Mouse (Mus musculus) kidney, postnatal 36 days (tissue): ENCODE results near the gene Ttyh3.

ENCODE experiments used
- DNase-seq, 2 experiments: peaks; one replicate each; pipeline ENCODE4 v3.0.0; 2021 to 2022; ENCODE audit warnings: mixed read lengths in 2 of 2

The Ttyh3 gene

DNA sequence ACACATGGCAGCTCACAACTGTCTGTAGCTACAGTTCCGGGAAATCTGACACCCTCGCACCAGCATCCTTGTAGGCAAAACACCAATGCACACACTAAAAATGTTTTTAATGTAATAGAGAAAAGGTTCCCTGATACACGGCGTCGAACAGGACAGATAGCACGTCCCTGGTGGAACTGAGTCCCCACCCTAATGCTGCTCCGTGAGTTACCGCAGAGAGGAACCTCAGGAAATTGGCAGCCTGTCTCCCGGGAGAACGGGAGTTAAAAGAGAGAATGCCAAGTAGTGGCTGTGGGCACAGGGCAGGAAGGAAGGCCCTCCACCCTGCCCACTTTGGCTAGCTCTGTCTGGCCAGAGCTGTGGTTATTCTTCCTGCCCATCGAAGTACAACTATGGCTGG is 2.4 kb upstream of the Ttyh3 start:
- DNase-seq: no peak

DNA sequence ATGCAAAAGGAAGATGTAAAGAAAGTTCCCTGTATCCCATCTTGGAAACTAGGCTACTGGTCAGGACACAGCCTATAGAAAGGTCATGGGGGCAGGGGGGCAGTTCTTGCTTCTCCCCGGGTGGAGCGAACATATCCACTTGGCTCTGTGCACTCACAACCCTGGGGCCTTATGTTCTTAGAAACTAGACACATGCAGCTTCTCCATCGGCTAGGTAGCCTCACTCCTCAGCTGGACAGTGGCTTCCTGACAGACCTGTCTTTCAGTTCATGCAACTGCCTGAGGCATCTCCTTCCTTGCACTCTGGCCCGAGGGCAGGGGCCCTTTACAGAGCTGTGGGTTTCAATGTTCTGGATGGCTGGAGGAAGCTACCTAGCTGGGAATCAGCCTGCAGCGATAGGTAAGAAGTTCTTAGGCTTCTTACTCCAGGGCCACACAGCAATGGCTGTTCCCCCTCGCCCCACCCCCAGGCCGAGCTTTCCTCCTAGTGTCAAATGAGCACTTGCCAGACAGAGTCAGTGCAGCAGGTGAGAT is 1.1 kb upstream of the Ttyh3 start:
- DNase-seq: no peak

DNA sequence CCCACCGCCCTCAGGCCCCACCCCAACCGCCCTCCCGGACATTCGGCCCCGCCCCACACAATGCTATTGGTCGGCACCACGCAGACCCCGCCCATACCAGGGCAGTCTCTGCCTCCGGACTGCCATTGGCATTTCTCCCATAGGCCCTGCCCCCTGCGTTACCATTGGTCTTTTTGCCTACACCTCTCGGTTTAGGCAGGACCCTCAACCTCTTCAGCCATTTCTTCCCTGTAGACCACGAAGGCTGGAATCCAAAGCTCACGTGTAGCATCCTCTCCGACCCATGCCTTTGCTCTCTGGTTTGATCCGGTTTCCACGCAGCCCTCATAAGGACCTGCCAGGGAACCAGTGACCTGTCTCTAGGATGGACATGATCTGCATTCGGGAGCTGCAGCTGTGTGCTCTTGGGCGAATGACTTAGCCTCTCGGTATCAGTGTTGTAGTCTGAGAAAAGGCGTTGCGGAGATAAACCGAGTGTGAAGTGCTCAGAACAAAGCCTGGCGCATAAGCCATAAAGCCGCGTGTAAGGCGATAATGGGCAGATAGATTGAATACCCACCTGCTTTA is 353 bp upstream of the Ttyh3 start:
- peak; percentile 98 to 99 for DNase-seq

DNA sequence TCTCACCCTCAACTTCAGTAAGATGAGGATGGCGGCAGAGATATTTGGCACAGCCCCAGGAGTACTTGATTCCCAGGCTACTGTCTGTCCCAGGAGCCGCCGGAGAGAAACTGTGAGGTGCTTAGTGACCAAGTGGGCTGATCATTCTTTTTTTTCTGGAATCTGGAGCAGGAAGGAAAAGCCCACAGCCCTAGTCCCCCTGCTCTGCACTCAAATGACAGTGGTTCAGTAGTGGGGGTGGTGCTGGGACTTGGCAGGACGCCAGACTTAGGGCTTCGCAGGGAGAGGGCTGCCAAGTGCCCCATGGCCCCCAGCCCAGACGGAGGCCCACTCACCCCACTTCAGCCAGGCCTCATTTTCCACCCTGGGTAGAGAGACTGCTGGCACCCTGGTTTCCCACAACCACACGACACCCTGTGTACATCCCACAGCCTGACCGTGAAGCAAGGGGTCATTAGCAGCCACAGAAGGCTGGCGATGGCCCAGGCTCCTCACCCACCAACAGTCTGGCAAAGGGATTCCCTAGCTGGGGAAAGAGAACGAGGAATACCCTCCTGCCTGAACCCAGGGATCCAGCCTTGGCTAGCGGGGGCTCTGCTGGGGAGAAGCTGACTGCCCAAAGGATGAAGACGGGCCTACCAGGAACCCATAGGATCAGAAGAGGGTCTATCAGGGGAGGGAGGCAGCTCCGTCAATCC is 861 bp downstream of the Ttyh3 start:
- DNase-seq: peak; percentile 59 to 73

DNA sequence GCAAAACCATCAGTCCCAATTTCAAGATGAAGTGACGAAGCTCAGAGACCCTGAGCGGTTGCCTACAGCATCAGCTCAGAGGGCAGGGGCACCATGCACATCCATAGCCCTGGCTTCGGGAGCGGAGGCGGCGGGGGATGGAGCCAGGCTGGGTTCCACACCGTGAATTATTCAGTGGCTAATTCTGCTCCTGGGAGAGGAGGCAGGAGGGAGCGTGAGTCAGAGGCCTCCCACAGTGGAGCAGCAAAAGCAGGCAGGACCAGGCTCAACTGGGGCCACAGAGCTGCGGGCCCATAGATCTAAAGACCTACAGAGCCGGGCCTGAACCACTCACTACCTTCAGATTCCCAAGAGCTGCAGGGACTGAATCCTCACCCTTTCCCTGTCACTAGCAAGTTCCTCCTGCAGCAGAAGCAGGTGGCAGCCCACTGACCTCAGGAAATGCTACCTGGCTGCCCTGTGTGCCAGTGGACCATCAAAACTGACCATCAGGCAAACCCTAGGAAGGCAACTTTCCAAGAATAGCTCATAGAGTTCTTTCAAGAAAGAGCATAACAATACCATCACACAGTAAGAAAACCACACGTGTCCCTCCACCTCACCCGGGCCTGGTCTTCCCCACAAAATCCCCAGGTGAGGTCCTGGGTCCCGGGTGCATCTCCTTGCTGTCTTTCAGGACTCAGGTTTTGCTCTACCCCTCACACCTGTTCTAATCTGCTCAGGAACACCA is 1.6 kb downstream of the Ttyh3 start:
- no peak for DNase-seq

DNA sequence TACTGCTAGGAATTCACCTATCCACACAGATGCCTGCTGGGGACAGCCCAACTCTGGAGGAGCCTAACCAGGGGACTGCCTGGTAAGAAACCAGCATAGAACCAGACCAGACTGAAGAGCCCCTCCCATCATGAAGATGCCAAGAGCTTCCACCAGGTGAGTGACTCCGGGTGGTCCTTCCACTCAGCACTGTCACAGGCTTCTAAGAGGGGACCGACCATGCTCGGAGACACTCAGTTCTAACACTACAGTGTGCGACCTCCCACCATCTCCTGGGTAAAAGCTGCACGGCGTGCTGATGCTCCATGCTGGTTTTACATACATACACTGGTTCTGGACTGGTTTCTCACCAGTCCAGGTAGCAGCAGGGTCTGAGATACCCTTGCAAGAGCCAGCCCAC is 2.7 kb downstream of the Ttyh3 start:
- no peak for DNase-seq

DNA sequence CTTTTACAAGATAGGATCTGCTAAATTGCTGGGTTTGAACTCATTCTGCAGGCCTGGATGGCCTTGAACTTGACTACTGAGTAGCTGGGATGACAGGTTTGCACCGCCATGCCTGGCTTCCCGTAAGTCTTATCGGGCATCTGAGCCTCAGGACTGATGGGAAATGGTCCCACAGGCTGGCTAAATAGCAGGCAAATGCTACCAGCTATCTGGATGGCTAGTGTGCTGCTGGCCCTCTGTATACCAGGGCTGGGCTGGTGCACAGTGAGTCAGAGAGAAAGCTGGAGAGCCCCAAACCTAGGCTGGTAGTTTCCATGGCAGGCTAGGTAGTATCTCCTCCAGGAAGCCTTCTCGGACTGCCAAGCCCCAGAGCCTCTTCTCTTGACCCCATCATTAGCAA is 3.4 kb downstream of the Ttyh3 start:
- DNase-seq: no peak

DNA sequence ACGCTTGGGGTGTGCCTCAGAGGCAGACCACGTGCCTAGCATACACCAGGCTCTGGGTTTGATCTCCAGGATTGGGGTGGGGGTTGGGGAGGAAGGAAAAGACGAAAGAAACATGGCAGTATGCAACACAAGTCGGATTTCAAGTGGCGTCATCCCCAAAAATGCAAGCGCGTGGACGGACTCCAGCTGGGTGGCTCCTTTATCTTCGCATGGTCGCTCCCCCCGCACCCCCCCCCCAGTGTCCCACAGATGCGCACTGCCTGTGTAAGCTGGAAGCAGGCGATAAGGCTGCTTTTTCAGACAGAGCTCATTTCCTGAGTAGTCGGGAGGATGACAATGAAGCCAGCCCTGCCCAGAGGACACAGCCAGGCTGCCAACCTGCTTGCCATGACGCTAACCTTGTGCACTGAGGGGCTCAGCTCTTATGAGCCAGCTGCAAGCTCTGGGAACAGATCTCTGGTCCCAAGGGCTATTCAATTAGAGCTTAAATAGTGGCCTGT is 4.1 kb downstream of the Ttyh3 start:
- peak; percentile 55 to 62 for DNase-seq

DNA sequence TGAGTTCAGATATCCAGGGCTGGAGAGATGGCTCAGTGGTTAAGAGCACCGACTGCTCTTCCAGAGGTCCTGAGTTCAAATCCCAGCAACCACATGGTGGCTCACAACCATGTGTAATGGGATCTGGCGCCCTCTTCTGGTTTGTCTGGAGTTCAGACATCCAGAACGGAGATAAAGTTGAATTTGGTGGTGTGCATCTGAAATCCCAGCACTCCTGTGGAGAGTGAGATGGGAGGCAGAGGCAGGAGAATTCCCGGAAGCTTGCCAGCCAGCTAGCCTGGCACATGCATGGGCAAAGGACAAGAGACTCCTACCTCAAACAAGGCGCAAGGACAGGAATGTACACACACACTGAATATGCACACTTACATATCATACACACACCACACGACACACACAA is 4.6 kb downstream of the Ttyh3 start:
- DNase-seq: peak in 1 of 2 experiments; percentile 59

DNA sequence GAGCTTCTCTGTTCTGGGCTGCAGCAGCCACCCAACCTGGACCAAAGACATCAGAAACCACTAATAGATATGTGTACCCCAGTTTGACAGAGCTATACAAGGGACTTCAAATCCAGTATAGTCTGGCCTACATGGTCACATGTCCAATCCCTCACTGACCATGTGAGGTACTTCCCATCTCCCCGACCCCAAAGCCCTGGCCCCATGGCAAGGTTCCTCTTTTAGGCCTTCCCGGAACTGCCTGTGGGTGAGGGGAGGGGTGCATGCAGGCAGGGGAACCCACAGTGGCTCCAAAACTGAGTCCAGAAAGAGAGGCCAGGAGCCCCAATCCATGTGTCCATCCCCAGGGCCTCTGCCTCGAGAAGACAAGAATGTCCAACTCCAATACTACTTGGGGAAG is 6.8 kb downstream of the Ttyh3 start:
- no peak for DNase-seq

DNA sequence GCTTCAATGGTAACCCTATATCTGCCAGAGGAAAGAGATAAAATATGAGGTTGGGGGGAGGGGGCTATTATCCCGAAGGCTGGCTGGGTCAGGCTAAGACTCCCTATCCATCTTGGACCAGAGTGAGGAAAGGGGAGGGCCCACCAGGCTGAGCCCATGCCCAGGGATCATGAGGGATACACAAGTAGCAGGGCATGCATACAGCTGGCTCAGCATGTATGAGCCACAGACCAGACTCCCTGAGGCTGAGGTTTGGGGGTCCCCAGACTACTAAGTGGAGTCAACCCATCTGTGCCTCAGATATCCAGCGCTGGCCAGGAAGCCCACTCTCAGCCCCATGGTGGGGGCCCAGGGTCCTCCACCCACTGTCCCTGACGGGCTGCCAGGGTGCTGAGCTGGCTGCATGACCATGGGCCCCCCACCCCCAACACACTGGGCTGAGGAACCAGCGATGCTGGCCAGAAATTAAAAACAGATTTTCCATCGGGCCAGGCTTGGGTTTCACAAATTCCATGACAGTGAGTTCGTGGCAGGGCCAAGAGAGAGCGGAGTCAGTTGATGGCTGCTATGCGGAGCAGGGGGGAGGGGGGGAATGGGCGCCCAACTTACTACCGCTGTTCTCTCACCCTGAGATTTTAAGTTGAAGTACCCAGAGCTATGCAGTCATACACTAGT is 7.4 kb downstream of the Ttyh3 start:
- no peak for DNase-seq

DNA sequence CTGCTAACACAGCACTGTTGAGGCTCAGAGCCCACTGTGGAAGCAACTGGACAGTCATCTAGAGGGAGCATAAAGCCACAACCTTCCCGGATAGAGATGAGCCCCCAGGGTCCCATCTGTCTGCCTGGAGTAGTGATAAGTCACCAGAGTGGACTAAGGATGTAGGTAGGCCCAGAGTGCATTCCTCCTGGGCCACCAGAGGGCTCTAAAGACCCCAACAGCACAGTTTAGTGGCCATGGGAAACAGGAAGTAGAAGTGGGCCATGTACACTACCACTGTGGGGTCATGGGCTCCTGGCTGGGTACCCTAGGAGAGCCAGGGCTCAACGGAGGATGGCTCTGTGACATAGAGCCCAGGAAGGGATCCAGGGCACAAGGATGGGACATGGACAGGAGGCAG is 8.0 kb downstream of the Ttyh3 start:
- DNase-seq: no peak

DNA sequence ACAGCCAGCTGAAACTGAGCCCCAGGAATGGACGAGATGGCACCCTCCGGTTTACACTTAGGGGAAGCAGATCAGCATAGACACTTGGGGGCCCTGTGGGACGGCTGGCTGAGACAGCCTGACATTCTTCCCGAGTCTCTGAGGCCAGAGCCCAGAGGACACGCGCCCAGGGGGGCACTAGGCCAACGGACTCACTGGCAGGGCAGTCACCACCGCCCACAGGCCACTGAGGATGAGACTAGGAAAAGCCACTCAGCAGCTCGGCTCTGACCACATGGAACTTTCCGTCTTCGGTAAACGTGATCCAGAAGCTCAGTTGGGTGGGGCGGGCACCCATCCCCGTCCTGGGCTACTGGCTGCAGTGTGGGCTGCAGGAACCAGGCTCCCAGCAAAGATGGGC is 9.0 kb downstream of the Ttyh3 start:
- DNase-seq: peak; percentile 35 to 42

DNA sequence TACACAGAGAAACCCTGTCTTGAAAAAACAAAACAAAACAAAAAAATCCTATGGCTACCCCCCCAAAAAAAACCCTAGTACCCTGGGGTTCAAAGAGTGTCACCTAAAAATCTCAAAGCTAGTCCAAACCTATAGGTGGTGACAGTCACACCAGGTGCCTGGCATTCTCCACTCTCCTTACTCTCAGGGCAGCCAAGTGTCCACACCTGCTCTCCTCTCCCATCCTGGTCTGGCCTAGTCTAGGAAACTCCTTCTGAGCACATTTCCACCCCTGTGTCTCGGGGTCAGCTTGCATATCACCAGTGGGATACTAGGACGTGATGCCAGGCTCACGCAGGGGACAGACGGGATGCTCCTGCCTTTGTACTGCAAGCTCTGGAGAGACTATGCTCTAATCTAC is 9.5 kb downstream of the Ttyh3 start:
- DNase-seq: no peak

DNA sequence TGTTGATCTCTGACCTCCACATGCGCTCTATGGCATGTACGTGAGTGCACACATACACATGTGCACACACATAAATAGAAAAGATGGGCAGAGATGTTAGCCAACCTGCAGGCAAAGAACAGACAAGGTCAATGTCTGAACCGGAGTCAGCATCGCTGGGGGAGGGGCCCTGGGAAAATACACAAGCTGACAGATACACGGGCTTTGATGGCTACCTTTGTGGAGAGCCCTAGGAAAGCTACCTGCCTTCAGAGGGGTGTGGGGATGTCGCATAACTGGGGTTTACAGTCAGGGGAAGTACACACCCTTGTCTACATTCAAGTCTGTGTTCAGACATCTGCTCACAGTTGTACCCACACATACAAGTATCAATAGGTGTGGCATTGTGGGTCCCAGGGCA is 10.3 kb downstream of the Ttyh3 start:
- DNase-seq: no peak

DNA sequence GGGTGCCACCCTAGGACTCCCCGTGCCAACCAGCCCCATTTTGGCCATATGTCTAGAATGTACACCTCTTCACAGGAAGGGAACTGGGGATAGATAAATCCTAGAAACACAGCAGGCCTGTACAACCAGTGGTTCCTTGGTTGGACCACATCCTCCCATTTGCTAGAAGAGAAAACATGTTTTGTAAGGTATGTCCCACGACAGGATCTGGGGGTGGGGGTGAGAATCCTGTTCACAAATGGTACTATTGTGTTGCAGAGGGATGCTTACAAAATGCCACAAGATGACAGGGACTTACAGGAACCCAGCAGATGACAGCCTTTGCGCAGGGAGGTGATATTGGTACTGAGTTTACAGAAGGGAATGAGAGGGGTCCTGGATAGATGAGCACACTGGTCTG is 10.8 kb downstream of the Ttyh3 start:
- DNase-seq: no peak

DNA sequence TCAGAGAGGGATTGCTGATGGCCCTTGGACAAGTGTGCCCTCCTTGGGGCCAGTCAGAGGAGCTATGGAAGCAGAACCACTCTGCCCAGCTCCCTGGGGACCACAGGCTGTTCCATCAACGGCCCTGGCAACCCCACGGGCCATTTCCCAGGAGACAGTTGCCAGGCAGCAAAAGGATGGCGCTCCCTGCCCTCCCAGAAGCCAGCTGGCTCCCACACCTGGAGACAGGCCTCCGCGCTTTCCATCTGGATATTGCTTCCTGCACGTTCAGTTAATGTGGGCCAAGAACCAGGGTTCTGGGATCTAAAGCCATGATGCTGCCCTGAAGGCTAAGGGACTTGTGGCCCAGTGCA is 11.8 kb downstream of the Ttyh3 start:
- DNase-seq: peak in 1 of 2 experiments; percentile 35

DNA sequence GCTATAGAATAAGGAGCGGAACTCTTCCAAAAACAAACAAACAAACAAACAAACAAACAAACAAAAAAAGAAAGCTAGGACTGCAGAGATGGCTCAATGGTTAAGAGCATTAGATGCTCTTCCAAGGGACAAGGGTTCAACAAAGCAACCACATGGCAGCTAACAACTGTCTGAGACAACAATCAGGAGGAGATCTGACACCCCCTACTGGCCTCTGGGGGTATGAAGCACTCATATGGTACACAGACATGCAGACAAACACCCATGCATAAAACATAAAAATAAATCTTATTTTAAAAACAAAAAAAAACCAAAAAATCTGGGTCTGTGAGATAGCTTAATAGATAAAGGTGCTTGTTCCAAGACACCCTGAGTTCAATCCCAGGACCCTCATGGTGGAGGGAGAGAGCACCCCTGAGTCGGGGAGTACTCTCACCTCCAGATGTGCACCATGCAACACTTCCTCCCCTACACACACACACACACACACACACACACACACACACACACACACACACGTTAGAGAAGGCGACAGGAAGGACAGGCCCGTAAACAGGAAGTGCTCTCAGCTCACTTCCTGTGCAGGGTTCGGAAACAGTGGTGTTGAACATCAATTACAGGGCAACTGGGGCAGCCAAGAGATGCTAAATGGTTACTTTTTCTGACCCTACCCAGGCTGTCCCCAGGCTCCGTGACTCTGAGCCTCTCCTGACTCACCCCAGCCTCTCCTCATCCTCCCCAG is 12.3 kb downstream of the Ttyh3 start:
- peak; percentile 56 to 62 for DNase-seq

DNA sequence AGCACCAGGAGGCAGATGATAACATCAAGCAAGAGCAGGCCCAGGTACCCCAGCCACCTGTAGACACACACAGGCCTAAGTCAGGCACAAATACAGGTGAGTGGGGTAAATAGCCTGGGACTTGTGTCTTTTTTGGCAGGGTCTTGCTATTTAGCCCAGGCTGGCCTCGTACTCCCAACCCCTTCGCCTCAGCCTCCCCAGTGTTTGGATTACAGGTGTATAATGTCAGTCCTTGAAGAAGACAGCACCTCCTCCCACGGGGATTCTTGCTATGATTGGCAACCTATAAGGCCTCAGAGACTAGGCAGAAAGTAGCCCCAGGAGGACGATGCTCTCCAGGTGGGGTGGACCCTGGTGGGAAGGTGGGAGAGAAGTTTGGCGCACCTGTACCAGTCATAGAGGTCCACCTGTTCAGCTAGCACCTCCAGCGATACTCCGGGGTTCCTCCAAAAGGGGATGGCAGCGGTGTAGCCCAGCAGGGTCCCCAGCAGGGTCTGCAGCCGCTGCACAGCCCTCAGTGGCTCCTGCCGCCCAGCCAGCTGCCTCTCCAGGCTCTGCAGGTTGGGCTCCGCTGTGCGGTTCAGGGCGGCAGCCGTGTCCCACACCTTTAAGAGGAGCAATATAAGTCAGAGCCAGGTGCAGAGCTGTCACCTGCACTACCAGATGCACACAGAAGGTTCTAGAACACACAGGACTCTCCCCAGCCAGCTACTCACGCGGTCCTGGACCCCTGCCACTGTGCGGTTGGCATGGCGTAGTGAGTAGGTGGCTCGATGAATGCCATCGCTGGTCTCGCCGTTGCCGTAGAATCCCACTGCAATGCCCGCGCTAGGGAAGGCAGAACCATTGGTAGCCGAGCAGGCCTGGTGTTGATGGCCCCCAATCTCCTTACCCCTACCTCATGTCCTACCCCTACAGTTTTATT is 13.8 kb downstream of the Ttyh3 start:
- DNase-seq: no peak

DNA sequence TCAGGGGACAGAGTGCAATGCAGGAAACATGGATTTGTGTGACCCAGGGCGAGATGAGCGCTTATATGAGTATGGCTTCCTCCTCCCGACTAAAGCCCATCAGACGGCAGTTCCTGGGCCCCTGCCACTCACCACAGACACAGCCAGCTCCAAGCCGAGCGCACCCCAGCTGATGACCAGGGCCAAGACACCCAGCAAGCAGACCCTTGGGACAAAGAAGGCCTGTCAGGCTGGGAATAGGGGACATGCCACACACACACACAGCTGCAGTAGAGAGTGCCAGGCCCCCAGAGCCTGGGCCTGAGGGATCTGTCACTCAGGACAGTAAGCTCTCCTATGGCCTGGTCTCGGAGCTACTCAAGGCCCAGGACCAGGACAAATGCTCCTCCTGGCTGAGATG is 15.4 kb downstream of the Ttyh3 start:
- no peak for DNase-seq

DNA sequence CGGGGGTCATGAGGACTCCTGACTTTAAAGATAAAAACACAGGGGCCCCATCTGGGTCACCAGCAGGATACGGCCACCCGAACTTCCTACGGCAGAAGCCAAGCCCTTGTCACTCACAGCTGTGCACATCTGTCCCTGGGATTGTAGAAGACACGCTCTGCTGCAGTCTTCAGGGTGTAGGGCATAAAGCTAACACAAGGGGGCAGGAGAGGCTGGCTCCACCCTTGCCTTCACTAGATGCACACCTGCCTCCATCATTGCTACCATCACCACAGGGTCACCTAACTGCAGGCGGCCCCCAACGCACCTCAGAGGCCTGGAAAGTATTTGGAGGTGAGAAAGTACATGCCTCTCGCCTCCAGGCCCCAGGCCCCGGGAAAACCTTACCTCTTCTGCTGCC is 19.8 kb downstream of the Ttyh3 start:
- DNase-seq: peak in 1 of 2 experiments; percentile 59

DNA sequence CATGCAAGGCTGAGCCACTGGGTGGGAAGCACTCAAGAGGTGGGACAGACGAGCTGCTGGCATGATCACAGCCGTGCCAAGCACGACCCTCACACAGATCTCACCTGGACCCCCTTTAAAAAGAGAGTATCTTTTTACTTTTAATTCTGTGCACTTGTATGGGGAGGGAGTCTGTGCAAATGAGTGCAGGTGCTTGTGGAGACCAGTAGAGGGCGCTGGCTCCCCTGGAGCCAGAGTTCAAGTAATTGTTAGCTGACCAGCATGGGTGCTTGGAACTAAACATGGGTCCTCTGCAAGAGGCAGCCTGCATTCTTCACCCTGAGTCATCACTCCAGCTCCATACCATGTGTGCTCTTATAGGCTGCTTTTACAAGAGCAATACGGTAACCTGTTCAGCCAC is 21.3 kb downstream of the Ttyh3 start:
- no peak for DNase-seq
